Mouse (Mus musculus) E14TG2a.4 (cell line): ENCODE results near the gene Olfr1097.

Source experiments
- CTCF ChIP-seq: conservative IDR thresholded peaks from 2 replicates; pipeline ENCODE4 v1.5.1; 2014; ENCODE audit warnings: low read length
- POU5F1 ChIP-seq: IDR thresholded peaks from 2 replicates; pipeline ENCODE4 v1.6.1; 2014; ENCODE audit warnings: low read length, borderline replicate concordance

DNA sequence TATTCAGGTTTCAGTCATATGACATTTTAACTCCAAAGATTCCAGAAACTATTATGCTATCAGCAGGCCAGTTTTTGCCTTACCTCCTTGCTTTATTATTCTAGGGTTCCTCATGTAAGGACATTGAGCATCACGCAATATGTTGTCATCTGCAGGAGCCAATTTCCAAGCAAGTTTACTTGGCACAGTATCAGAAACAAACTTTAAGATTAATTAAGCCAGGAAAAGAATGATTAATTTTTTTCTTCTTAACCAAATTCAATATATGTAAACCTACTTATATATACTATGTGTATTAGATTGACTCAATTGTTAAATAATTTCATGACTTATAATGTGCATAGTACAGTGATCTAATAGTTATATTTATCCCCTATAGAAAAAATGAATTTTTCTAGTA lies at the start of gene Olfr1097:
- no peak for TF ChIP-seq CTCF
- TF ChIP-seq POU5F1 = no peak
